9 mouse cellular contexts compared by ENCODE assay signal in genomic region chr10:9821299-9821698, GRCm38 (mm10).
A peak's percentile ranks its signal among the peaks of the same experiment; 100 is the strongest.
DNase-seq lines count a peak whose midpoint lies in the region; ATAC-seq and TF ChIP-seq lines count a peak whose summit lies in the region.
"Had no signal": no experiment of that assay in that cellular context is flagged by ENCODE, and none has a peak within 500 bp of the region (broad histone marks: within the 10 kb centered on the region; RNA-seq: fewer than 3 reads in every experiment).

No protein-coding gene starts in this region.

- peak; percentile 20 for DNase-seq in hindbrain, postnatal 0 days (ENCODE audit: low spot score)
- DNase-seq in hindbrain, embryonic 11.5 days (ENCODE audit: low spot score), result no peak
- peak; percentile 4 to 8 for DNase-seq in B cell, adult 2 months
- no peak for DNase-seq in lung, embryonic 14.5 days
- no peak for DNase-seq in neural tube, embryonic 10.5 days (ENCODE audit: extremely low spot score, low spot score)
- DNase-seq in gastrocnemius, postnatal 14 days, result no peak

- H3K4me2 ChIP-seq in hindbrain, postnatal 0 days (ENCODE audit: low read depth, low read length), result no peak overlapping the region
- H3K4me2 ChIP-seq in hindbrain, embryonic 11.5 days (replicated peaks; ENCODE audit: low read depth, low read length), result no peak overlapping the region
- no peak overlapping the region for H3K4me2 ChIP-seq in lung, embryonic 14.5 days
- H3K4me2 ChIP-seq: midbrain, embryonic 12.5 days had no signal

- ATAC-seq in hindbrain, postnatal 0 days, result peak; percentile 51; the same call in 1 of the 2 replicates
- no peak for ATAC-seq in hindbrain, embryonic 11.5 days (ENCODE audit: low FRiP score)
- ATAC-seq in activated CD4-positive, CD25-positive, alpha-beta regulatory T cell, adult 4 months, result peak; percentile 97
- no peak for ATAC-seq in lung, embryonic 14.5 days (ENCODE audit: insufficient read depth)
- no peak for ATAC-seq in granulocyte monocyte progenitor cell, adult 5-6 weeks (replicated peaks; ENCODE audit: poor library complexity, severe bottlenecking)

- peak; percentile 36; the same call in 1 of the 2 replicates for TF ChIP-seq CTCF in hindbrain, postnatal 0 days (IDR thresholded peaks at IDR 0.05; ENCODE audit: low read depth)
- 0 out of 2 replicates have a peak, but pooled peaks have one; percentile 8 for TF ChIP-seq CTCF in lung, embryonic 14.5 days (IDR thresholded peaks at IDR 0.05; ENCODE audit: low read depth)

- no peaks in the 10 kb centered on the region for H3K9me3 ChIP-seq in hindbrain, postnatal 0 days (ENCODE audit: low read length)
- no peaks in the 10 kb centered on the region for H3K9me3 ChIP-seq in hindbrain, embryonic 11.5 days (ENCODE audit: control insufficient read depth, low read length)
- H3K9me3 ChIP-seq in lung, embryonic 14.5 days (ENCODE audit: low read depth, low read length), result no peaks in the 10 kb centered on the region
- H3K9me3 ChIP-seq: midbrain, embryonic 12.5 days had no signal

- no peaks in the 10 kb centered on the region for H3K4me1 ChIP-seq in hindbrain, postnatal 0 days (ENCODE audit: insufficient read depth, low read length)
- no peaks in the 10 kb centered on the region for H3K4me1 ChIP-seq in hindbrain, embryonic 11.5 days (replicated peaks; ENCODE audit: control insufficient read depth, insufficient read depth, low read length)
- no peaks in the 10 kb centered on the region for H3K4me1 ChIP-seq in lung, embryonic 14.5 days (ENCODE audit: insufficient read depth)
- H3K4me1 ChIP-seq: midbrain, embryonic 12.5 days had no signal

- WGBS in hindbrain, postnatal 0 days, result 60% methylated on average over 6 of the region's 6 CpGs
- WGBS in hindbrain, embryonic 11.5 days, result 72% methylated on average over 6 of the region's 6 CpGs
- WGBS in lung, embryonic 14.5 days, result 54% methylated on average over 6 of the region's 6 CpGs

- H3K4me3 ChIP-seq in hindbrain, postnatal 0 days (ENCODE audit: low read length), result no peak overlapping the region
- H3K4me3 ChIP-seq in hindbrain, embryonic 11.5 days (ENCODE audit: low read depth, low read length), result no peak overlapping the region
- H3K4me3 ChIP-seq in lung, embryonic 14.5 days (ENCODE audit: low read depth, low read length), result no peak overlapping the region
- H3K4me3 ChIP-seq: midbrain, embryonic 12.5 days had no signal

- H3K27me3 ChIP-seq in hindbrain, postnatal 0 days (ENCODE audit: insufficient read depth, low read length), result no peaks in the 10 kb centered on the region
- no peaks in the 10 kb centered on the region for H3K27me3 ChIP-seq in hindbrain, embryonic 11.5 days (ENCODE audit: control insufficient read depth, insufficient read depth, low read length)
- H3K27me3 ChIP-seq in lung, embryonic 14.5 days (ENCODE audit: insufficient read depth, low read length), result no peaks in the 10 kb centered on the region
- H3K27me3 ChIP-seq: midbrain, embryonic 12.5 days had no signal

- no peak overlapping the region for H3K27ac ChIP-seq in hindbrain, postnatal 0 days
- no peak overlapping the region for H3K27ac ChIP-seq in hindbrain, embryonic 11.5 days (ENCODE audit: low read depth, low read length)
- no peak overlapping the region for H3K27ac ChIP-seq in lung, embryonic 14.5 days (ENCODE audit: low read depth)
- H3K27ac ChIP-seq: midbrain, embryonic 12.5 days had no signal

- intact Hi-C loops in gastrocnemius, postnatal 14 days (cut with DNase I; ENCODE audit: low total_unique reads), result no loop called here

- H3K36me3 ChIP-seq in hindbrain, postnatal 0 days (ENCODE audit: insufficient read depth, low read length), result no peaks in the 10 kb centered on the region
- H3K36me3 ChIP-seq in hindbrain, embryonic 11.5 days (ENCODE audit: control insufficient read depth, insufficient read depth, low read length), result no peaks in the 10 kb centered on the region
- 0 out of 2 replicates have a peak, but pooled peaks cover 4% of the 10 kb centered on the region for H3K36me3 ChIP-seq in lung, embryonic 14.5 days (ENCODE audit: insufficient read depth)
- H3K36me3 ChIP-seq: midbrain, embryonic 12.5 days had no signal

- no peak overlapping the region for H3K9ac ChIP-seq in hindbrain, postnatal 0 days (replicated peaks; ENCODE audit: low read length)
- H3K9ac ChIP-seq in hindbrain, embryonic 11.5 days (ENCODE audit: low read depth, low read length), result no peak overlapping the region
- H3K9ac ChIP-seq in lung, embryonic 14.5 days, result no peak overlapping the region
- H3K9ac ChIP-seq: midbrain, embryonic 12.5 days had no signal

Comparison
In these comparisons a context has a peak if more than half of its experiments do, and no peak if none do; other contexts are left out.
1. ATAC-seq: peak in hindbrain, postnatal 0 days (single experiment) and activated CD4-positive, CD25-positive, alpha-beta regulatory T cell, adult 4 months (single experiment); none in hindbrain, embryonic 11.5 days (single experiment), lung, embryonic 14.5 days (single experiment) and granulocyte monocyte progenitor cell, adult 5-6 weeks (single experiment).
2. DNase-seq: peak in hindbrain, postnatal 0 days (single experiment) and B cell, adult 2 months (2 of 2); none in hindbrain, embryonic 11.5 days (single experiment), lung, embryonic 14.5 days (single experiment), neural tube, embryonic 10.5 days (single experiment) and gastrocnemius, postnatal 14 days (single experiment).